Mouse (Mus musculus) ZHBTc4 (cell line): ENCODE measurements around the gene Rasgrp4.
A peak's percentile ranks its signal among the peaks of the same experiment; 100 is the strongest.

Source experiments
- DNase-seq: peaks from one replicate; pipeline ENCODE4 v3.0.0-alpha.2; 2011; ENCODE audit warnings: low read depth, low spot score

Gene Rasgrp4

DNA sequence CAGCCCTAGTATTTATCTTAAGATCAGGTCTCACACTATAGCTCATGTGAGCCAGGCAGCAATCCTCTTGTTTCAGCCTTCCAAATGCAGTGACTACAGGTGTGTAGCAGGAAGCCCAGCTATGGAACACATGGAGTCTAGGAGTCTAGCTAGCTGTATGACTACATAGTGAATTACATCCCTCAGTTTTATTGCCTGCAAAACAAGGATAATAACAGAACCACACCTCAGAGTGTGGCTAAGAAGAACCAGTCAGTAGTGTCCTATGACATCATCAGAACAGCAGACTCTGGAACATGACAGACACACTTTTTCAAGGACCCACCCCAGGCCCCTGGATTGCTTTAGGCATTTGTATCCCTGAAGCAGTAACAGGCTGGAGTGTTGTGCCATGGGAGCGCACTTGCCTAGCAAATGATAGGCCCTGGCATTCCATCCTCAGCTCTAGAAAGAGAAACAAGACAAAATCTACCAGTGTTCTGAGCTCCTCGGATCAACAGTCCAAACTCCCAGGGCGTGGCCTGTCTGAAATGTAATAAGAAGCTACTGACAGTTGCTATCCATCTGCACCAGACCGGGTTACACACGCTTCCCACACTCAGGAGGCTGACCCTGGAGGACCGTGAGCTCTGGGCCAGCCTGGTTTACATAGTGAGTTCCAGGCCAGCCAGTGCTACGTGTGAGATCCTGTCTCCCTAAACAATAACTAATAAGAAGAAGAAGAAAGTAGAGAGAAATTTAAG, 12.1 kb downstream of the Rasgrp4 start:
- DNase-seq = no peak

GRCm38 (mm10) chr7:29148771-29149170, 14.1 kb downstream of the Rasgrp4 start:
- DNase-seq = no peak

DNA sequence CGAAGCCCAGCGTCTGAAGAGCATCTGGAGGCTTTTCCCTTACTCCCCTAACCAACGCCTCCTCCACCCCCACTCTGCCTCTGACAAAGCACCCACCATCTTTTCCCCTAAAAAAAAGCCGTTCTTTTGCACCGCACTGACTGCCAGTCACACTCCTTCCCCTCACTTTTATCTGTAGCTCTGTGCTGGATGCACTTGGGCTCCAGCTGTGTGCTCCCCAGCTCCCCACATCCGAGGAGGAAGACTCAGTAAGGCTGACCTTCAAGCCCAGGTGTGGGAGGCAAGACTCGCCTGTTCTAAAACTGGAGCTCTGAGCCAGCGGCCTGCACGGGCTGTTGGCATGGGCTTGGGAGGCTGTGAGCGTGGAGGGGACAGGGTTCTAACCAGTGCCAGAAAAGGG, 16.8 kb downstream of the Rasgrp4 start:
- no peak for DNase-seq

DNA sequence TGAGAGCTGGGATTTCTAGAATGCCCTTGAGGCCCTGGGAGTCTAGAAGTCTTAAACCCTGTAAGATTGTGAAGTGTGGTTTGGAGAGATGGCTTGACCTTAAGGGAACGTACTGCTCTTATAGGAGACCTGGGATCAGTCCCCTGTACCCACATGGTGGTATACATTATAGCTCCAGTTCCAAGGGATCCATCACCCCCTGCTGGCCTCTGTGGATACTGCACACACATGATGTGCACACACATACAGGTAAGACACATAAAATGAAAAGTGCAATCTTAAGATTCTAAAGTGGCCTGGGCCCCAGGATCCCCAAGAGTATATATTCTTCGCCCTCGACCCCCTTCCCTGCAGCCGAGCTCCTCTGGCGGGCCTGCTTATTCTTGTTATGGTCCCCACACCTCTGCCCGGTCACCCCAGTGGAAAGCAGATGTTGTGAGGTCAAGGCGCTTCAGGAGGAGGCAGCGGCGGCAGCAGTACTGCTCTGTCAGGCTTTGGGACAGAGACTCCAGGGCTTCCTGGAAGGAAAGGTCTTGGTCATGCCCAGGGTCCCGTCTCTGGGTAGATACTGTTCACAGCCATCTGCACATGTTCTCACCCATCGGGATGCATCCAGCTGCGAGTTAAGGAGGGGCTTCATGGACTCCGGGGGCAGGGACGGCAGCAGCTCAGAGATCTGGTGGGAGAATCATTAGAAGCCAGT, 19.5 kb downstream of the Rasgrp4 start:
- peak; percentile 85 for DNase-seq

DNA sequence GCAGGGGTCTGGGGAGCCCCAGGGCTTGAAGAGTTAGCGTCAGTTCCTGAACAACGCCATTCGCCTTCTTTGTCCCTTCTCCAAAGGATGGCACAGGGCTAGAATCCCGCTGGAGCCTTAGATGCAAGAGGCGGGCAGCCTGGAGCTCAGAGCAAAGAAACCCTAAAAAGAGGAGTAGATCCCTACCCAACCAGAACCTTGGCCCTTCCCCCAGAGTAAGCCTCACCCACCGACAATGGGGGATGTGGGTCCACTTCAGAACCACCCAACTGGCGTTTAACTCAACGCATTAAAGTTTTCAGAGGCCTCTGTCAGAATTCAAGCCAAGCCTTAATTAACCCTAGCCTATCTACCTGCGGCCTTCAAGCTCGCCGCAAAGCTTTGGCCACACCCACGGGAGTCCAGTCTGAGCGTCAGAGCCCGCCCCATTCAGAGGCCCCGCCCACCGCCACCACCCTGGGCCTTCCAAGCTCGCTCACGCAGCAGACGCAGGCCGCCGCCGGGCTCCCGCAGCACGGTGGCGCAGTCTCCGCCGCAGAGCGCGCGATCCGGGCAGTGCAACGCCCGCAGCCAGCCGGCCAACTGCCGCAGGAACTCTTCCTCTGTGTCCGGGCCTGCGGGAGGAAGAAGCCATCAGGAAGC, 20.7 kb downstream of the Rasgrp4 start:
- DNase-seq = peak; percentile 96

DNA sequence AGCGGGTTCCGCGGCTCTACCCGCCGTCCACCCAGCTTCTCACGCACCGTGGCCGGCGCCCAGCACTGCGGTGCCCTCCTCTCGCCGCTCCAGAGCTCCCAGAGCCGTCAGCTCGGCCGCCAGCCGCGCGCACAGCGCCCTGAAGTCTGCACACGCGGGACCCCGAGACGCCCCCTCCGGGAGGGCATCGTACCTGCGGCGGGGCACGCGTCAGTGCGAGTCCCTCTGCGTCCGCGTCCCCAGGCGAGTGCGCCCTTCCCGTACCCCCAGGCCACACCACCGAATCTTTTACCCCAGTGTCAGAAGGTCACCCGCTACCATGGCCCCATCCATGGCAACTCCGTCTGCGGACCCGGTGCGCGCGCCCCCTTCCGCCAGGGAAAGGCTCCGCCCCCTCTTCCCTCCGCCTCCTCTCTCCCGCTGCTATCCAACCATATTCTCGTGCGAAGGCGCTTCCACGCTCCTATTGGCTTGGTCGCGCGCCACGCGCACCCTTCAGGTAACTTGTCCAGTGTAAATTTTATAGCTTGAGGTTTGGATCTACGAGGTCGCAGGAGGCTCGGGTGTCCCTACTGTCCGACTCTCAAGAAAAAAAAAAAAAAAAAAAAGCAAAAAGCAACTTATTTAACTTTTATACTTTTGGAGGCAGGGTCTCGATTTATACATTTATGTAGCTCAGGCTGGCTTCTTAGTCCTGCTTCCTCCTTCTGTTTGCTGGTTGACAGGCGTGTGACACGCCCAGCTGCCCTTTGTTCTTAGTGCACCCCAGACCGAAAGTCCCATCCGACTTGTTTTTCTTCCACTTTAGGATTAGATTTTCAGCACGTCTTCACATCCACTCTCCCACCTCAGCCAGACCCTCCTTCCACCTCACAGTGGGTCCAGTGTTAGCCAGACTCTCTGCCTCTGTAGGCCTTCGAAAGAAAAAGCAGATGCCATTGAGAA, 21.5 kb downstream of the Rasgrp4 start, which contains the start of gene Fam98c:
Fam98c (minus strand) TSS at position 397 of the 945 bp plus-strand sequence.
- peak; percentile 94 for DNase-seq

DNA sequence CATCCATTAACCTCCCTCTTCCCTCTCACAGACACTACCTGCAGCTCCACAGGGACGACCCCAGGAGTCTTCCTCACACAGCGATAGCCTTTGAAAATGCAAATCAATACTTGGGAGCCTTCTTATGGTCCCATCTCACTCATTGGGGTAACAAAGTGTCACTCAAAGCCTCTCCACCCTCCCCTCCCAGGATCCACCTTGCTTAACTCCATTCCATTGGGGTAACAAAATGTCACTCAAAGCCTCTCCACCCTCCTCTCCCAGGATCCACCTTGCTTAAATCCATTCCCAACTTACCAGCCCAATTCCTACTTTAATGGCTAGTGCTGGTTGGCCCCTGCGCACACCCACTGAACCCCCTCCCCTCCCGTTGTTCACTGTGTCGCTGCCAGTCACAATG, 23.6 kb downstream of the Rasgrp4 start:
- peak; percentile 94 for DNase-seq

DNA sequence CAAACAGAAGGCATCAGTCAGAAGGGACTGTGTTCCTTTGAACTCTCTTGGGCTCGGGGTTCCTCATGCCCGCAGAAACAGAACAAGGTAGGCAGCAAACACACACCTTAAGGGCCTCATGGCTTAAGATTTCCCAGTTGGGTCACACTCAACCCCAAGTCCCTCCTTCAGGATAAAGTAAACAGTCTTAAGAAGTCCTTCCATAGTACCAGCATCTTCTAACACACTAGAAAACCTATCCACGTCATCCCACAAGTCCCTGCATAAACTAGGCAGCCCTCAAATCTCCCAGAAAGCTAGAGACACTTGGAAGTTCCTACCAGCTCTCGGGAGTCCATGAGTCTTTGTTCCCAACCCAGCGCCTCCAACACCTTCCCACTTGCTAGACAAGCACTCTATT, 27.6 kb downstream of the Rasgrp4 start:
- DNase-seq = no peak

GRCm38 (mm10) chr7:29162750-29163525, 28.3 kb downstream of the Rasgrp4 start:
- DNase-seq = peak; percentile 97

GRCm38 (mm10) chr7:29167656-29168055, 33.0 kb downstream of the Rasgrp4 start:
- DNase-seq = no peak

DNA sequence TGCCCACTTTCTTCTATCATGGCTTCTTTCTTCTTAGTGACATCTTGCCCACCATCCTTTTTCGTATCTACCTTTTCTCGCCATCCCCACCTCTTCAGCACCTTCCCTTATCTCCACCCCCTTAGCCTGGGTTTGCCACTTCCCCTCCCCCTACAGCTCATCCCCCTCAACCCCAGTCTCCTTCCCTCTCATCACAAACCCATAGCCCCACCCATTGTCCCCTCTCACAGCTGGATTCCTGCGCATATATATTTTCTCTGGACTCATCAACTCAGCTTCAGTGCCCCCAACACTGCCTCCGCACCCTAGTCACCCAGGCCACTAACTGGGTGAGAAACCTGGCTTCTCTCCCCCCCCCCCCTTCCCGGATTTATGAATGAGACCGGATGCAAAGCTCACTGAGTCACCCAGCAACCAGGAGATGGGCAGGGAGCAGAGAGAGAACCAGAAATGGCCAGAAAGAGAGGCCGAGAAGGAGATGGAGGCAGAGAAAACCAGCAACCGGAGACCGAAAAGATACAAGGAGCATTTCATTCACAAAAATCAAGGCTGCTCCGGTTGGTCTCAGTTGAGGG, 33.6 kb downstream of the Rasgrp4 start:
- DNase-seq = peak; percentile 26

DNA sequence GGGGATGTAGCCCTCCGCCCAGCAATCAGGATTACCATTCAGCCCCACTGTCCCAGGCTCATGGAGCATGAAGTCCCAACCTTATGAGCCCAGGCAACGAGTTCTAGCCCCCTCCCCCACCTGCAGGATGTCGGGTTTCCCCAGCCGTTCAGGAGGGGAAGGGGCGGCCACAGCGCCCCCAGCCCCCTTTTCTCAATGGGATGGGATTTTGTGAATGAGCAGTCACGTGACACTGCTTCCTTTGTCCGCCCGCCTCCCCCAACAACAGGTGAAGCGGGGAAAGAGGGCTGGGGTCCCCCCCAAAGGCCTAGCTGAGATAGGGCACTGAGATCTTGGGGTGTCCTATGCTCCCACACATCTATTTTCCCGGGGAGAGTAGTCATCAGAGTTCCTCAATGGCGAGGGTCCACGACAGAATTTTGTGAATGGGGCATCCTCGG, 34.2 kb downstream of the Rasgrp4 start:
- peak; percentile 48 for DNase-seq

GRCm38 (mm10) chr7:29169231-29170065, 34.8 kb downstream of the Rasgrp4 start:
- peak; percentile 96 for DNase-seq

DNA sequence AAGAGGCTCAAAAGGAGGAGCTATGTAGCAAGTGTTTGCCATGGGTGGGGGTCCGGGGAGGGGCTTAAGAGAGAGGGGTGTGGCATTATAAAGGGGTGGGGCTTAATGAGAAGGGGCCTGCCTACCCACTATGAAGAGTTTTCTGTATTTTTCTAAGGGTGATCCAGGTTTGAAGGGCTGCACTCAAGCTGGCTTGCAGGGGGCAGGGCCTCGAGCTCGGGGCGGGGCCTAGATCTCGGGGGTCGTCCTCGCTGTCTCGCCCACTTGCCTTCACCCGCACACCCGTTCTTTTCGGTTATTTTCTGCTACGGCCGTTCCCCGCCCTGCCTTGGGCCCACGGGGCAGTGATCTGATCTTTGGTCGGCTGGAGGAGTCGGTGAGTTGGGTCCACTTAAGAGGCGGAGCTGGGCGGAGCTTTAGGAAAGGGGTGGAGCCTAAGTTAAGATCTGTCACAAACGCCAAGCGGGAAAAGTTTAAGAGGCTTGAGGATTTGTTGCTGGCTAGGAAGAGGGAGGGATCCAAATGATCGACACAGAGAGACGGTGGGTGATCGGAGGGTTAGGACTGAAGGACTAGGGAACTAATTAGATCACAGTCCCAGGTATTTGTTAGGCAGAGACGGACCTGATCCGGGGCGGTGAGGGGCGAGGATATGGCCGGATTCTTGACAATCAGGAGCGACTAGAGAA, 35.6 kb downstream of the Rasgrp4 start, which contains the start of the genes Ggn and Spred3:
Ggn (plus strand) TSS at position 145 of the 689 bp plus-strand sequence.
Spred3 (minus strand) TSS at position 346 of the 689 bp plus-strand sequence.
- peak; percentile 88 for DNase-seq

DNA sequence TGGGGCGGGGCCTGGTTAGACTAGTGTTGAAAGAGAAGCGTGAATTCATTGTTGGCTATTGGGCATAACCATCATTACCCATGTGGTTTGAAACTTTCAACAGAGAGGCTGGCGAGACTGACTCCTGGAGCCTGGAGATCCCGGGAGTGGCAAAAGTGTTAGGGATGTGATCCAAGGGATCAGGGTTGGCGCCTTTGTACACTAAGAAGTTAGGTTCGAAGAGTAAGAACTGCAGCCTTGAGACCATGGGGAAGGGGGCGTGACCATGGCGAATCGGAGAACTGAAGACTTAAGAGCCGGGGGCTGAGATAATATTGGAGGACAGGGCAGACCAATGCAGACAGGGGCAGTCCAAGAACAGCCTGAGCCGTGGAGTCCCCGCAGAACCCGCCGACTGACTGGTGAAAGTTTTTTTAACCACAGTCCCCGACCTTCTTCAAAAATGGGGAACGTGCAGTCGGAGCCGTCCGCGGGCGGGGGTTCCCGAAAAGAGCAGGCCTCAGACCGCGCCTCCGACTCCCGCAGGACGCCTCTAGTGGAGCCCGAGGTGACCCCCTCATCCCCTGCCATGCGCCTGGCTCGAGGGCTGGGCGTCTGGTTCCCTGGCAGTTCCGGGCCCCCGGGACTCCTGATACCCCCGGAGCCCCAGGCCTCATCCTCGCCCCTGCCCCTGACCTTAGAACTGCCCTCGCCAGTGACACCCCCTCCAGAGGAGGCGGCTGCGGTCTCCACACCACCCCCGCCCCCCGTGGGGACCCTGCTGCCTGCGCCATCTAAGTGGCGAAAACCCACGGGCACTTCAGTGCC, 36.3 kb downstream of the Rasgrp4 start:
- DNase-seq = no peak

- no peak for DNase-seq
These were observed 37.0 kb downstream of the Rasgrp4 start for GRCm38 (mm10) chr7:29171562-29172097.

DNA sequence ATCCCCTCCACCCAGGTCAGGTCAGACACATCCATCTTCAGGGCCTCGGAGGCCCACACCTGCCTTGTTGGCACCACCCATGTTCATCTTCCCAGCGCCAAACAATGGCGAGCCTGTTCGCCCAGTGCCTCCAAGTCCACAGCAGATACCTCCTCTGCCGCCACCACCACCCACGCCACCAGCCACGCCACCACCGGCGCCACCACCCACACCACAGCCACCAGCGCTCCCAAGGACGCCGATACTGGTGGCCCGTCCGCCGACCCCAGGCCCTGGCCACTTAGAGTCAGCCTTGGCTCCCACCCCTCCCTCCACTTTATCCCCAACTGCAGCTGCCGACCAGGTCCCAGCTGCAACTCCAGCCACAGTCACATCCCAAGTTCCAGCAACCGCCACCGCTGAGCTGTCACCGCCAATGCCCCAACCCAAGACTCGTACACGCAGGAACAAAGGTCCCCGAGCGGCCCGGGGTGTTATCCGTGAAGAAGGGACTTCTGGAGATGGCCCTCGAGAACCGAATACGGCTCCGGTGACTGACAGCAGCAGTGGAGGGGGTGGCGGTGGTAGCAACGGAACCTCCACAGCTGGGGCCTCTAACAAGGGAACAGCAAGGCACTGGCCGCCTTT, 37.9 kb downstream of the Rasgrp4 start:
- peak; percentile 29 for DNase-seq
